In the genomic region with DNA sequence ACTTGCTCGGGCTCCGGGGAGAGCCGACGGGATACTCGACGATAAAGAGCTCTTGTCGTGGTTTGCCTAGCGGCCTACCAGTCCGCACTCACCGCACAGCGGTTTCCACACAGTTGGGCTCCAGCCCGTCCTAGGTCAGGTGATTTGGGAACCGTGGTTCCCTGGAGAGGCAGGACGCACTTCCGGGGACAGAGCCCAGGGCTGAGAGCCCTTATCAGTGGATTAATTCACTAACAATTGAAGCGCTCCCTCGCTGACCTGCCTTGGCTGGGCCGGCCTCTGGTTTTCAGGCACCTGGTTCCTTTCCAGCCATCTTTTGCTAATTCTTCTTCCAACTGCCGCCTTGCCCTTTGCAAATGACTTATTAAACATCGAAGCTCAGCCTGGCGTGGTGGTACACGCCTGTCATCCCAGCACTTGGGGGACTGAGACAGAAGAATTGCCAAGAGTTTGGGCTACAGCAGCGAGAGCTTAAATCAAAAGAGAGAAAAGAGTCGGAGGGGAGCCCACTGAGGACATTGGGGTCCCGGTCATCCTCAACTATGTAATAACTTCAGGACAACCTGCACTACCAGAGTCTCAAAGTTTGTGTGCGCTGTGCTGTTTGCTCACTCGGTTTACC, we compare ENCODE assay signal across 12 mouse cellular contexts. TPM values are rescaled to one million over a fixed set of nuclear protein-coding genes. Genes with fewer than 3 reads are reported as not detected.
DNase-seq lines count a peak whose midpoint lies in the region; TF ChIP-seq lines count a peak whose summit lies in the region.
"Had no signal": no experiment of that assay in that cellular context is flagged by ENCODE, and none has a peak within 500 bp of the region (broad histone marks: within the 10 kb centered on the region; RNA-seq: fewer than 3 reads in every experiment).

No protein-coding gene starts in this region.

- intact Hi-C loops in heart, postnatal 14 days (cut with DNase I), result no loop called here
- intact Hi-C loops in left cerebral cortex, adult 2 months (cut with DNase I), result no loop called here

- H3K4me3 ChIP-seq in left cerebral cortex, adult 2 months, result no peak overlapping the region
- H3K4me3 ChIP-seq: forebrain, embryonic 15.5 days; neural tube, embryonic 12.5 days had no signal

- TF ChIP-seq CTCF in left cerebral cortex, adult 2 months (IDR thresholded peaks at IDR 0.05), result no peak

- DNase-seq in embryo, embryonic 9.5 days (ENCODE audit: extremely low spot score), result peak; percentile 23
- DNase-seq in embryo, embryonic 11 days, result no peak
- DNase-seq in ZHBTc4 (ENCODE audit: low read depth, low spot score), result peak; percentile 67
- peak; percentile 36 to 44 for DNase-seq in heart, postnatal 14 days
- peak; percentile 60 for DNase-seq in lung, postnatal 14 days
- no peak for DNase-seq in adipocyte (ENCODE audit: low spot score)
- no peak for DNase-seq in left cerebral cortex, adult 2 months (ENCODE audit: extremely low spot score in 1 of 2, low spot score in 2 of 2)
- no peak for DNase-seq in kidney, postnatal 10 days
- DNase-seq: cerebellum, postnatal 25 days; kidney, adult 8-10 months had no signal

- no peak overlapping the region for H3K27ac ChIP-seq in left cerebral cortex, adult 2 months
- H3K27ac ChIP-seq: forebrain, embryonic 15.5 days; neural tube, embryonic 12.5 days had no signal

RNA-seq across cellular contexts. Expression of a gene that starts 9.1 kb away (rescaled TPM):
- not detected for total RNA-seq in heart, postnatal 14 days (2021)
- not detected for total RNA-seq in left cerebral cortex, adult 2 months (2021)

RNA-seq across cellular contexts. Expression of a gene that starts 35.2 kb away (rescaled TPM):
- not detected for total RNA-seq in heart, postnatal 14 days (2021)
- under 1 TPM; 0.11 to 0.63 TPM for total RNA-seq in left cerebral cortex, adult 2 months (2021)

RNA-seq across cellular contexts. Expression of a gene that starts 57.6 kb away (rescaled TPM):
- total RNA-seq in heart, postnatal 14 days (2021), result 10 to 100 TPM; 14.2 to 18.1 TPM
- 10 to 100 TPM; 46.5 to 51.3 TPM for total RNA-seq in left cerebral cortex, adult 2 months (2021)

Comparison
In these comparisons a context has a peak if more than half of its experiments do, and no peak if none do; other contexts are left out.
1. DNase-seq: peak in embryo, embryonic 9.5 days (single experiment), ZHBTc4 (single experiment), heart, postnatal 14 days (2 of 2) and lung, postnatal 14 days (single experiment); none in embryo, embryonic 11 days (single experiment), adipocyte (single experiment), left cerebral cortex, adult 2 months (0 of 2) and kidney, postnatal 10 days (single experiment).